Mouse (Mus musculus) liver, embryonic 14.5 days (tissue): ENCODE measurements around the gene Myh7b.

Source experiments
- CTCF ChIP-seq: IDR thresholded peaks from 2 replicates; pipeline ENCODE4 v1.5.1; 2016; ENCODE audit warnings: antibody characterized with exemption, low read depth, control low read depth
- EP300 ChIP-seq: IDR thresholded peaks from 2 replicates; pipeline ENCODE4 v1.6.1; 2016; ENCODE audit warnings: antibody characterized with exemption, low read depth

- no peak for TF ChIP-seq CTCF
- TF ChIP-seq EP300 = no peak
Observed at GRCm38 (mm10) chr2:155635961-155636360, 24.9 kb downstream of the Myh7b start.
